Mouse (Mus musculus) brain, embryonic 14.5 days (tissue): ENCODE data around the gene Ctdspl.

ENCODE experiments used
- CTCF ChIP-seq: fragments of 200-500 bp; IDR thresholded peaks from 2 replicates; pipeline ENCODE4 v1.5.1; 2012; ENCODE audit warnings: inconsistent platforms, mild to moderate bottlenecking, moderate library complexity, borderline replicate concordance; ENCODE audit not compliant: insufficient read depth, insufficient read length; ENCODE audit errors: extremely low read depth
- POLR2A ChIP-seq: fragments of 200-500 bp; IDR thresholded peaks from 2 replicates; pipeline ENCODE4 v1.6.1; 2012; ENCODE audit warnings: mild to moderate bottlenecking, inconsistent platforms, borderline replicate concordance; ENCODE audit not compliant: poor library complexity, insufficient read depth, insufficient read length, severe bottlenecking; ENCODE audit errors: extremely low read depth

- TF ChIP-seq CTCF: no peak
- TF ChIP-seq POLR2A: no peak
These were observed 47.7 kb upstream of the Ctdspl start for GRCm38 (mm10) chr9:118878596-118878995.
